Mouse (Mus musculus) CH12.LX (cell line): ENCODE results near the gene Fgf9. TPM values are rescaled to one million over a fixed set of nuclear protein-coding genes. Genes with fewer than 3 reads are reported as not detected.

Experiments used
- DNase-seq: peaks from one replicate; pipeline ENCODE4 v3.0.0-alpha.2; 2013; ENCODE audit errors: extremely low read depth
- H3K27ac ChIP-seq: 2 replicates; pipeline ENCODE4 v1.5.1; 2012; ENCODE audit warnings: low read depth, mild to moderate bottlenecking, control low read depth, moderate library complexity; ENCODE audit not compliant: insufficient read depth
- H3K27me3 ChIP-seq: replicated peaks from 2 replicates; pipeline ENCODE3; 2012; ENCODE audit warnings: inconsistent platforms
- H3K36me3 ChIP-seq, 2 experiments: replicated peaks in 1 of 2; 2 replicates each; pipeline versions ENCODE3 to v1.6.1; 2012; ENCODE audit warnings: inconsistent platforms in 1 of 2, low read length in 1 of 2, mild to moderate bottlenecking in 1 of 2, mixed read lengths in 1 of 2, moderate library complexity in 1 of 2; ENCODE audit not compliant: control insufficient read depth in 1 of 2, insufficient read depth in 1 of 2
- H3K4me1 ChIP-seq, 2 experiments: 2 replicates each; pipeline ENCODE4 v1.6.1; 2012; ENCODE audit warnings: inconsistent platforms in 1 of 2, moderate library complexity in 1 of 2; ENCODE audit not compliant: insufficient read depth in 2 of 2, control insufficient read depth in 1 of 2
- H3K4me2 ChIP-seq: 2 replicates; pipeline ENCODE4 v1.6.1; 2012; ENCODE audit warnings: low read depth, mild to moderate bottlenecking, control low read depth; ENCODE audit not compliant: poor library complexity, insufficient read depth, severe bottlenecking
- H3K4me3 ChIP-seq, 3 experiments: fragments of 150-350 bp in 1 of 3; sonication (generic) in 1 of 3; replicated peaks in 1 of 3; 2 replicates each; pipeline versions ENCODE3 to v1.5.1; 2011 to 2012; ENCODE audit warnings: low read depth in 2 of 3, low read length in 2 of 3, mild to moderate bottlenecking in 2 of 3, moderate library complexity in 2 of 3, control low read depth in 1 of 3, improper control_type of control experiment in 1 of 3, inconsistent platforms in 1 of 3, mixed read lengths in 1 of 3; ENCODE audit not compliant: poor library complexity in 1 of 3
- H3K79me2 ChIP-seq: replicated peaks from 2 replicates; pipeline ENCODE4 v1.6.1; 2012; ENCODE audit warnings: mild to moderate bottlenecking, moderate library complexity; ENCODE audit not compliant: control insufficient read depth, poor library complexity, insufficient read depth, severe bottlenecking; ENCODE audit errors: extremely low read depth
- H3K9ac ChIP-seq: 2 replicates; pipeline ENCODE4 v1.6.1; 2012; ENCODE audit warnings: low read depth, mild to moderate bottlenecking, control low read depth, moderate library complexity; ENCODE audit not compliant: insufficient read depth
- H3K9me3 ChIP-seq: replicated peaks from 2 replicates; pipeline ENCODE3; 2012; ENCODE audit warnings: low read length, inconsistent platforms, mixed read lengths
- CHD2 ChIP-seq: IDR thresholded peaks from 2 replicates; pipeline ENCODE4 v1.6.1; 2011; ENCODE audit warnings: low read length, improper control_type of control experiment
- E2F4 ChIP-seq: IDR thresholded peaks from 2 replicates; pipeline ENCODE4 v1.6.1; 2011; ENCODE audit warnings: low read depth, low read length, improper control_type of control experiment; ENCODE audit not compliant: insufficient replicate concordance
- ETS1 ChIP-seq: conservative IDR thresholded peaks from 2 replicates; pipeline ENCODE4 v1.6.1; 2012; ENCODE audit warnings: low read depth, mild to moderate bottlenecking, inconsistent platforms, low read length, improper control_type of control experiment, moderate library complexity
- HCFC1 ChIP-seq: IDR thresholded peaks from 2 replicates; pipeline ENCODE4 v1.6.1; 2012; ENCODE audit warnings: low read depth, mild to moderate bottlenecking, inconsistent platforms, low read length, improper control_type of control experiment
- JUN ChIP-seq: IDR thresholded peaks from 2 replicates; pipeline ENCODE4 v1.6.1; 2011; ENCODE audit warnings: low read depth, mild to moderate bottlenecking, low read length, improper control_type of control experiment, moderate library complexity; ENCODE audit not compliant: insufficient read depth
- KAT2A ChIP-seq: IDR thresholded peaks from 2 replicates; pipeline ENCODE4 v1.6.1; 2012; ENCODE audit warnings: low read length, improper control_type of control experiment, inconsistent platforms; ENCODE audit not compliant: insufficient replicate concordance
- MAFK ChIP-seq: IDR thresholded peaks from 2 replicates; pipeline ENCODE4 v1.6.1; 2011; ENCODE audit warnings: low read length, improper control_type of control experiment; ENCODE audit not compliant: insufficient replicate concordance
- MAZ ChIP-seq: IDR thresholded peaks from 2 replicates; pipeline ENCODE4 v1.6.1; 2012; ENCODE audit warnings: low read depth, mild to moderate bottlenecking, inconsistent platforms, low read length, improper control_type of control experiment, moderate library complexity
- MYC ChIP-seq: IDR thresholded peaks from 2 replicates; pipeline ENCODE4 v1.6.1; 2011; ENCODE audit warnings: low read depth, mild to moderate bottlenecking, improper control_type of control experiment, low read length
- NELFE ChIP-seq: IDR thresholded peaks from 2 replicates; pipeline ENCODE4 v1.6.1; 2011; ENCODE audit warnings: low read depth, low read length, improper control_type of control experiment
- POLR2A ChIP-seq: IDR thresholded peaks from 2 replicates; pipeline ENCODE4 v1.6.1; 2011; ENCODE audit warnings: low read depth, mild to moderate bottlenecking, improper control_type of control experiment, low read length
- POLR2AphosphoS2 ChIP-seq: IDR thresholded peaks from 2 replicates; pipeline ENCODE4 v1.6.1; 2011; ENCODE audit warnings: low read depth, low read length, improper control_type of control experiment
- RAD21 ChIP-seq: IDR thresholded peaks from 2 replicates; pipeline ENCODE4 v1.6.1; 2011; ENCODE audit warnings: low read depth, mild to moderate bottlenecking, low read length, improper control_type of control experiment, moderate library complexity
- SIN3A ChIP-seq: IDR thresholded peaks from 2 replicates; pipeline ENCODE4 v1.6.1; 2012; ENCODE audit warnings: low read length, improper control_type of control experiment, inconsistent platforms
- SMC3 ChIP-seq: IDR thresholded peaks from 2 replicates; pipeline ENCODE4 v1.6.1; 2011; ENCODE audit warnings: low read depth, low read length, improper control_type of control experiment
- TBP ChIP-seq: conservative IDR thresholded peaks from 2 replicates; pipeline ENCODE4 v1.6.1; 2011; ENCODE audit warnings: low read depth, low read length, improper control_type of control experiment
- TCF12 ChIP-seq: IDR thresholded peaks from 2 replicates; pipeline ENCODE4 v1.6.1; 2014; ENCODE audit warnings: low read depth, mild to moderate bottlenecking, inconsistent platforms, low read length, improper control_type of control experiment
- UBTF ChIP-seq: IDR thresholded peaks from 2 replicates; pipeline ENCODE4 v1.6.1; 2012; ENCODE audit warnings: low read depth, mild to moderate bottlenecking, inconsistent platforms, low read length, improper control_type of control experiment, moderate library complexity
- USF1 ChIP-seq: IDR thresholded peaks from 2 replicates; pipeline ENCODE4 v1.6.1; 2014; ENCODE audit warnings: low read depth, mild to moderate bottlenecking, inconsistent platforms, low read length, improper control_type of control experiment
- USF2 ChIP-seq: conservative IDR thresholded peaks from 2 replicates; pipeline ENCODE4 v1.6.1; 2011; ENCODE audit warnings: low read depth, low read length, improper control_type of control experiment
- dilution Hi-C: fragments of 300-500 bp; cut with MboI; formaldehyde crosslinking; loops from 2 replicates; pipeline ENCODE4 v1.14.3; 2020; ENCODE audit warnings: low sequenced_read_pairs; ENCODE audit not compliant: extremely low pct_unique_long_range_greater_than_20kb, extremely low pct_ligation_motif_present
- in situ Hi-C: fragments of 300-500 bp; cut with MboI; formaldehyde crosslinking; loops from 3 replicates; pipeline ENCODE4 v1.14.3; 2019; ENCODE audit warnings: low sequenced_read_pairs, low pct_ligation_motif_present, low pct_unique_long_range_greater_than_20kb, mixed read lengths
- polyA plus RNA-seq: library from polyadenylated mRNA; unstranded; fragments of >175 nt; gene quantifications from 2 replicates; pipeline ENCODE4 v1.2.1, GENCODE M21; 2012; ENCODE audit warnings: low read depth; ENCODE audit not compliant: insufficient read length
- total RNA-seq, 2 experiments: library from RNA; depleted of rRNA; stranded (reverse); fragments of 300-350 nt in 1 of 2; fragments of >200 nt in 1 of 2; gene quantifications; 2 replicates each; pipeline ENCODE4 v1.2.3; 2012 to 2014

Gene Fgf9
- total and polyA plus RNA-seq, 3 experiments: 0.09 to 0.13 TPM; not detected in 1

- Histone ChIP-seq H3K27ac (no peak overlapping the region), H3K27me3 (no peaks in the 10 kb centered on the region), H3K9me3 (no peaks in the 10 kb centered on the region), H3K4me2 (no peak overlapping the region), H3K4me3 (no peak overlapping the region), H3K9ac (no peak overlapping the region), H3K4me1 (peaks cover 3 to 4% of the 10 kb centered on the region in 2 experiments; a peak in 1 of 4 replicates), H3K36me3 (no peaks in the 10 kb centered on the region), H3K79me2 (no peaks in the 10 kb centered on the region)
- dilution Hi-C loops: no loop called here
- TF ChIP-seq SIN3A (no peak), NELFE (no peak), MAFK (no peak), JUN (no peak), USF1 (no peak), CHD2 (no peak), TBP (no peak)
- in situ Hi-C loops: no loop called here
- no peak for DNase-seq
Measured at GRCm38 (mm10) chr14:58152110-58152509, 81.8 kb downstream of the Fgf9 start.

- dilution Hi-C loops (no loop called here), in situ Hi-C loops (no loop called here)
- H3K27me3 ChIP-seq: no peaks in the 10 kb centered on the region
- H3K4me1 ChIP-seq: peaks cover 3 to 4% of the 10 kb centered on the region in 2 experiments; a peak in 1 of 4 replicates
- TF ChIP-seq MYC: no peak
- TF ChIP-seq POLR2AphosphoS2: no peak
- no peak for TF ChIP-seq SMC3
- no peak for TF ChIP-seq HCFC1
- TF ChIP-seq KAT2A: no peak
- TF ChIP-seq E2F4: no peak
- TF ChIP-seq ETS1: no peak
- no peak for TF ChIP-seq UBTF
- no peak for TF ChIP-seq TCF12
- no peak for TF ChIP-seq POLR2A
- no peak for TF ChIP-seq CHD2
- TF ChIP-seq MAZ: no peak
- no peak for TF ChIP-seq RAD21
- TF ChIP-seq USF2: no peak
- no peak for TF ChIP-seq TBP
- no peaks in the 10 kb centered on the region for H3K9me3 ChIP-seq
- no peaks in the 10 kb centered on the region for H3K79me2 ChIP-seq
- H3K4me2 ChIP-seq: no peak overlapping the region
- no peaks in the 10 kb centered on the region for H3K36me3 ChIP-seq
- H3K27ac ChIP-seq: no peak overlapping the region
- no peak overlapping the region for H3K4me3 ChIP-seq
- no peak overlapping the region for H3K9ac ChIP-seq
- no peak for DNase-seq
Measured at GRCm38 (mm10) chr14:58153470-58154416, 83.4 kb downstream of the Fgf9 start.
